Mouse (Mus musculus) lung, postnatal 10 days (tissue): ENCODE data around the gene Myo3b.

Experiments used
- DNase-seq: peaks from one replicate; pipeline ENCODE4 v3.0.0; 2021

Myo3b gene

DNA sequence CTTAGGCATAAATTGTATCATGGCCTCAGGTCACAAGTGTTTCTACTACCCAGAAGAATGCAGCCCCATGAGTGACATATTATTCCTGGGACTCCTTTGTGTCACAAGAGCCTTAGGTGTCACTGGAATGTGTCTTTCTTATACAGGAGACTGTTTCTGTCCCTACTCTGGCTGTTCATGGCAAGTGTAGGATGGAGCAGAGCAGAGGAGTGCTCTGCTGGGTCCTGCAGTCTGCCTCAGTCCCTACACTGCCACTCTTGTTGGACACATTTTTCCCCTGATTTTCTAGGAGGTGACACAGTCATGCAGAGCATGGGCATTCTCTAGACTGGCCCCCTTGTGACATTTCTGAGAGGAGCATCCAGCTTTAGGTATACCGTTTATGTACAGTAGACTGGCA, 350.2 kb downstream of the Myo3b start:
- no peak for DNase-seq

DNA sequence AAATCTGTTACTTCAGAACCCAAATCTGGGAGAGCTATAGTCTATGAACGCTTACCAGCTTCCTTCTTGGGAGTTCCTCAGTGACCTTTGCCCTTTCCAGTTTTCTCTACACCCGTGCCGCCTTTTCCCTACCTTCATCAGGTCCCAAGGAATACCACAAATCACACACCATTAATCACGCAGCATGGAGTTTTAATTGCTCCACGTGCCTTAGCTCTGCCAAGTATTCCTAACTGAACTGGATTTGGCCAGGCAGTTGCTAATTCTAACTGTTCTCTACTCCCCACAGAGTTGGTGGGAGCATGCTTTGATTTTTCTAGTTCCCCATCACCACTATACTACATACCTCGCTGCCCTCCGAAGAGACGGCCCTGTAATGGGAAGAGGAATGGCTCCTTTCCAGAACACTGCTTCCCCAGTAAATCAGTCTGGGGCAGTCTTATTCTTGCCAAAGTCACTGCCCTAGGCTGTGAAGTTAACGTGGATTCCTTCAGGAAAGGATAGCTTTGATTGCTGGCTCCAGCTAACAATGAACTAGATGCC, 358.9 kb downstream of the Myo3b start:
- DNase-seq: no peak

DNA sequence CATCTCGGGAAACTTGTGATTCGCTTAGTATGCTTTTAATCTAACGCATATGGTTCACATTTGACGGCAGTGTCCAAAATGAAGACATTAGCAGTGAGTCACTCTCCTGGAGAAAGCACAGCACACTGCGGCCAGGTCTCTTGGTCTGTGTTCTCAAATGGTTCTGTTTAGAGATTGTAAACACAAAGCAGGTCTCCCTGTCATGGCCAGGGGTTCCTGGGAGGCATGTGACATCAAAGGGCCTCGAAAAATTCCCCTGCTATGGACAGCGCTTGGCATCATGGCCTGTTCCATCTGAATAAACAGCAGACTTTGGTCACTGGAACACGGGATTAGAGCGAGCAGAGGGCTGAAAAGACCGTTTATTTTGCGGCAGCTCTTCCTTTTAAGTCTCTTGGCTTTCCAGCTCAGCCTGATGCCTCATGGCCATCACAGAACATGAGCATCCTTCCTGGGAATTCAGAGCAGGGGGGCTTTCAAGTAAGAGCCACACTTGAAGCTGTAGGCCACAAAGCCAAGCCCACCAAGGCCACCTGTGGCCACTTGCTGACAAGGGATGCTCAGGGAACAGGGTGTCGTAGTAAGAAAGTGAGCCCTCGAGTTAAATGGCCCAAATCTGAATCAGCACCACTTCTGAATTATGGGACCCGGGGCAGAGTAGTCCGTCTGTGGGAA, 360.7 kb downstream of the Myo3b start:
- DNase-seq: no peak

DNA sequence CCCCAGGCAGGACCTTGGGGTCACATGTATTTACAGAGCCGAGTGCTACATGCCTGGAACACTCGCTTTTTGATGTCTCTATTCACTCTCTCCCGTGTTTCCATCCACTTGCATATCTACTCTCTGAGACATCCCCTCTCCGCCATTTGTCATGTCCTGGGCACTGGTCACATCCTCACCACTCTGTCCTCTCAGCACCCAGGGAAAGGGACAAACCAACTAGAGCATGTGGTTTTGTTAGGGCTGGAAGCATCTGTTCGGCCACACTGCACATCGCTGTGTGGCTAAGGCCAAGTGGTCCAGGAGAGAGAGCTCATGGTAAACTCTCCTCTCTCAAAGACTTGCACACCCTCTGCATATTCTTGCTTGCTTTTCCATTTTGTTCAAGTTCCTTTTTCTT, 361.4 kb downstream of the Myo3b start:
- DNase-seq: no peak

DNA sequence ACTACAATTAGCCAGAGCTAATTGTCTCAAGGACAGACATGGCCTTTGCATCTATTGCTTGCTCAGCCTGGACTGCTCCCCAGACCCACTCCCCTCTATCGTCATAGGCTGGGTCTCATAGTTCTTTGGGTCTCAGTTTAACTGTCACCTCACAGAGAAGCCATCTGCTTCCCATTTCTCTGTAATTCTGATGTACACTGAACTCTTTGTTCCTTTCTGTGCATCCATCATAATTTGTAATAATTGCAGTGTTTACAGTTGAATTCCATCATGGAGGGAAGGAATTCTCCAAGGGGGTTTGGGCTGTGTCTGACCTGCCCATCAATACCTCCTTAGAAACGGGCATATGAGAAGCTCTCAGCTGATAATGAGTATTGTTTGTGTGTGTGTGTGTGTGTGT, 365.4 kb downstream of the Myo3b start:
- no peak for DNase-seq

DNA sequence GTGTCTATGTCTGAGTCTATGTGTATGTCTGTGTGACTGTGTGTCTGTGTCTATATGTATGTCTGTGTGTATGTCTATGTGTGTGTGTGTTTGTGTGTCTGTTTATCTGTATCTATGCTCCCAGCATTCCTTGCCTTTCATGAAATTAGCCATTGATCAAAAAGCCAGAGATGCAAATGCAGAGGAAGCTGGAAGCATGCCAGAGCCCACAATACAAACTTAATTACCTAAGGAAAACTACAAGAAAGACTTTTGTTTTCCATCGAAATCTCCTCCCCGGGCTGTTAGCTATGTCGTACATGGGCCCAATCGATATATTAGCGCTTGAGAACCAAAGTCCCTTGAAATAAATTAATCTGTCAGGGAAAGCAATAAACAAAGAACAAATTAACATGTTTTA, 367.9 kb downstream of the Myo3b start:
- DNase-seq: no peak

DNA sequence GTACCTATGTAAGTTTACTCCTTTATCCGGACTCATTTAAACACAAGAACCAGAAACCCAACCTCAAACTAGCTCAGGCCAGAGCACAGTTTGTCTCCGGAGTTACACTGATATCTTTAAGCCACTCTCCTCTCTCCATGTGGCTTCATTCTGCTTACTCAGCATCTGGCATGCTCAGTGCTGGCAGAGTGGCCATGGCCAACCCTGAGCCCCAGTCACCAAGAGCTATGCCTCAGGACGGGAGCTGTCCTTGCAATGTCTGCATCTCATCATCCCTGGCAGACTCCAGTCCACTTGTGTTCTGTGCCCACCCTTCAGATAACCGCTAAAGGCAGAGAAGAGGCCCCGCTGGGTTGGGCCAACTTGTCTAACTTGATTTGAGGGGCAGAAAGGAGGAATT, 368.8 kb downstream of the Myo3b start:
- no peak for DNase-seq

DNA sequence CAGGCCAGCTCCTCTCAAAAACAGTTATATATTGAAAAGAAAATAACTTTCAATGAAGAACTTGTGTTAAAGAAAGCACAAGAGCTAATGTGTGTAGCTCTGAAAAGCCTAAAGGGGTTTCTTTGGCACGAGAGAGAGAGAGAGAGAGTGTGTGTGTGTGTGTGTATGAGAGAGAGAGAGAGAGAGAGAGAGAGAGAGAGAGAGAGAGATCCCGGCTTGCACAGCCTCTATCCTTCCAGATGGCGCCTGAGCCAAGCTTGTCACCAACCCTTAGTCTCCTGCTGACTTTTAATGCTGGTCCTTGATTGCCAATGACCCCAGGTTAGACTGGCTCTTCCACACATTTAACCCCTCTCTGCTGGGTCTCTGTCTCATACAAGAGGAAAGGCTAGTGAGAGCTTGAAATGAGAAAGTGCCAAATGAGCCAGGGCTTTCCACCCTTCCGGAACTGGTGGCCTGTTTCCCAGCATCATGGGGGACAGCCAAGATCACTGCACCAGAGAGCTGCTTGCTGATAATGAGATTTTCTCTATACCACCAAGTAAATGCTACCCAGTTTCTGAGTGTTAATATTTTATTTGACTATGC, 371.5 kb downstream of the Myo3b start:
- DNase-seq: peak; percentile 9

DNA sequence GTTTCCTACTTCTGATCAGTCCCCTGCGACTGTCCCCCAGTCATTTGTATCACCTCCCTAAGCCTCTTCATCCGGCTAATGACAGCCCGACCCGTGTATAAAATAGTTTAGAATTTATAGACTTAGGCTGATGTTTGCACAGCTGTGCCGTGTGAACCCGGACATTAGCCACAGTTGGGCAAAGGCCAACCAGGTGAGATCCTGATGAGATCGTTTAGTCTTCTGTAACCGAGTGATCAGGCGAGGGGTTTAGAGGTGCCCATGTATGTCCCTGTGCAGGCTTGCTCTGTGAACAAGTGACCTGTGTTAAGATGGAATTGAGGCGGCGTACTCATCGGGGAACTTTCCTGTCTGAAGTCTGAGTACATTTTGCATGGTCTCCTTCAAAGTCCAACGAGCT, 373.4 kb downstream of the Myo3b start:
- DNase-seq: no peak

DNA sequence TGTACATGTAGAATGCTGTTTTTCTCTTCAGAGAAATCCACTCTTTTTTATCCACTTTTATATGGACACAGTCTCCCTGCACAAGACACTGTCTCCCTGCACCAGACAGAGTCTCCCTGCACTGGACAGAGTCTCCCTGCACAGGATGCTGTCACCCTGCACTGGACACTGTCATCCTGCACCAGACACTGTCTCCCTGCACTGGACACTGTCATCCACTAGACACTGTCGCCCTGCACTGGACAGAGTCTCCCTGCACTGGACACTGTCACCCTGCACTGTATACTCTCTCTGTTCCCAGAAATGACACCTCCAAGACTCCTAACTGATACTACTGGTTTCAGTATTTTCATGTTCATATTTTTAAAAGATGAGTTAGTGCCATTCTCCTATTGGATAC, 375.5 kb downstream of the Myo3b start:
- DNase-seq: no peak

DNA sequence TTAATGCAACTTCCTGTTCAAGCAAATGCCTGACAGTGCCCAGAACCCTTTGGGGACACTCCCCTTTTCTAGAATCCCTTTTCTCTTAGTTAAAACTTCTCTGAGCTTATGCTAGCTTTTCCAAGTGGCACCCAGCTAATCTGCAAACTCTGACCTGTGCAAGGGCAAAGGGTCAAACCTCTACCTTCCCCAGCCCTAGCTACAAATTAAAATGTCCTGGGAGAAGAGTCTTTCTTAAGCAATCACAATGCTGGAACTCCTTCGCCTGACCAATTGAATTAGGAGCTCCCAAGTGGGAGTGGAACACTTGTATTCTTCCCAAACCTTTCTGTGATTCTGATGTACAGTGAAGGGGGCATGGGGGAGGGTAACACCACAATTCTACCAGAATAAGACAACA, 376.6 kb downstream of the Myo3b start:
- no peak for DNase-seq

DNA sequence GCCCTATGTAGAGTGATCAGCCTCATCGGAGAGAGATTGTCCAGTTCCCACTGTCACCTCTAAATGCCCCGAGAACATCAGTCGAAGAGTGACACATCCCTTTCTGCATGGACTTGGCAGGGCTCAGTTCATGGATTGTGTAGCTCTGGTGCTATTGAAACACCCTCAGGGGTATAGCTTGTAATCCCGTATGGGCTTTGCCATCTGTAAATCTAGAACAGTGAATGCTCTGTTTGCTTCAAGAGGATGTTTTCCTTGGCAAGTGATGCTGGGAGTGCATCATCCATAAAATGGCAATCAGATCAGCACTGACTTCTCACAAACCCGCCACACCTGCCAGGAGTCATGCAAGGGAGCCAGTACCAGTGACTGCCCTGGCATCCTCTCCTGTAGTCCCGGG, 380.4 kb downstream of the Myo3b start:
- DNase-seq: no peak

DNA sequence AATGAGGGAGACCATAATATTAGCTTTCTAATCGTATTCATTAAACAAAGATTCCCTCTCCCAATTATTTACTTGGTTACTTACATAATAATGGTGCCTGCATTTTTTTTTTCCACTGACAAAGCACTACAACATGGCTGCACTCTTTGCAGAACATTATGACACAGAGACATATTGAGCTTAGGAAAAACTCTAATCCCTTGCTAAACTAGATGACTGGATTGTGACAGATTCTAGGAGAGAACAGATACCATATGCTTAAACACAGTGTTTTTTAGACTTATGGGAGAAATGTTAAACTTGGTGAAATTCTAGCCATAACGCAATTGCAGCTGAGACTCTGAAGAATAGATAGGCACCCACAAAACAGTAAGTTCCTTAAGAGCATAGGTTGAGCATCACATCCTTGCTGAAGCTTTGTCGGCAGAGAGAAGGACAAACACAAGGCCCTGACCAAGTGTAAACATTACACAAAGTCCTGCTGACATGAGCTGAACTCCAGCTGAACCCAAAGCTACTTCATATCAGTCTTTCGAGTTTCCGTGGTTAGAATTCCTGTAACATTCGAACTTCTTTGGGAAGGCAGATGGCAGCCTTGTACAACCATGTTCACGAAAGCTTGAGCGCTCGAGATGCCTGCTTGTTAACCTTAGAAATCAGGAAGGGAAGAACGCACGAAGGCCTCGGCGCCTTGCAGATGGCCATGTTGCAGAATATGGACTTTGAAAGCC, 382.4 kb downstream of the Myo3b start:
- no peak for DNase-seq

DNA sequence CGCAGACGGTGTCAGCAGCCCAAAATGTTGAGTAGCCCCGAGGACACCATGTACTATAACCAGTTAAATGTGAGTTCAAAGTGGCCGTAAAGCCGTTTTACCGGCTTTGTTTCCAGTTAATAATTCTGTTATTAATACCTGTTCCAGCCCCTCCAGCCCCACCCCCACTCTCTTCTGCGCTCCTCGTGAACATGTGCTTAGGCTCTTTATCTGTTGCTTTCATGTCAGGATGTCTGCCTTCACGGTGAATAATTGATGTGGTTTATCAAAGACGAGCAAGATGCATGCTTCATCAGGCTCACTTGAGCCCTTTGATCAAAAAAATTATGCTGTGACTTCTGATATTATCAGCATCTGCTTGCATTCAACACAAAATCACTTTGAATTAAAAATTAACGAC, 386.7 kb downstream of the Myo3b start:
- no peak for DNase-seq

DNA sequence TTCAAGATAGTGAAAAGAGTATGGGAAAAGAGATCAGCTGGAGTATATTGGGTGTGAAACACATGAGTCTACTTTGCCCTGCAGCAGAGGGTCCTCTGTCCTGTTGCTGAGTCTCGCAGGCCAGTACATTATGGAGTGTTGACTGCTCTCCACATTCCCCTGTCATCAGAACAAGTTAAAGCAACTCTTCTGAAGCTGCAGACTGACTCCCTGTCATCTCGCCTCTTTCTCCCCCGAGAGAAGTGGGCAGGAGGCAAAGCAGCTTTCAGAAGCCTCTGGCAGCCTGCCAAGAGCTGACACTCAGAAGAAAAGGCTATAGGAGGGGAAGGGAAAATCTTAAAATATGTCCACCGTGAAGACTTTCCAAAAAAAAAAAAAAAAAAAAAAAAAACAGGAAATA, 404.1 kb downstream of the Myo3b start:
- peak; percentile 50 for DNase-seq

DNA sequence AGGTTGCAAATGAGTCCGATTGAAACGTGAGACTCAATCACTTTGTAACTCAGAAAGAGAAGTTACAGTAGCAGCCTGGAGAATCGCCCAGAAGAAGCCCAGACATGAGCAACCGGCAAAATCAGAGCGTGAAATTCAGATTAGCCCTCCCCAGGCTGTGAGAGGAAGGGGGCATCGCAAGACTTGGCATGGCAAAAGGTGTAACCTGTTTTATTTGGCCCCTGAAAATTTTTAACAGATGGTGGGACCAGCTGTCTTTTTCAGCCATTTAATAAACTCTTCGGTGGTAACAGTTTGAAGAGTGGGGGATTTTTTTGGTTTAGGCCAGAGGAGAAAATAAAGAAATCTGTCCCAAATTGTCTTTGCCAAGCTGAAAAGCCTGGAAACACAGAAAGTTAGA, 405.2 kb downstream of the Myo3b start:
- DNase-seq: no peak

DNA sequence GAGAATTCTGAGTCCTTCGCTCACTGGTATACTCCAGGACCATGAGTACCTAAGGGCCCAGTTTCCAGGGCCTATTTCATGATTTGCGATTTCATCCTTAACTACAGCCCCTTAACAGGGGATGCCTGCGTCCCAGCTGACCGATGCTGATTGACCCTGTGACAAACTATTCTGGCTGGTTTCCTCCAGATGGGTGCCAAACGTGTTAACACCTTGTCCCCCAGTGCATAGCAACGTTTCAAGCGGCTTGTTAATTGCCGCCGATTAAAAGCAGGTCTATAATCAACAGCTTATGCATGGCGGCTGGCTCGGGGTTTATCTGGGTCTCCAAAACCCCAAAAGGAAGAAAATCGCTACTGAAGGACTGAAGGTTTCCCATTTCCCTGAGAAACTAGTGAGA, 417.3 kb downstream of the Myo3b start:
- no peak for DNase-seq

DNA sequence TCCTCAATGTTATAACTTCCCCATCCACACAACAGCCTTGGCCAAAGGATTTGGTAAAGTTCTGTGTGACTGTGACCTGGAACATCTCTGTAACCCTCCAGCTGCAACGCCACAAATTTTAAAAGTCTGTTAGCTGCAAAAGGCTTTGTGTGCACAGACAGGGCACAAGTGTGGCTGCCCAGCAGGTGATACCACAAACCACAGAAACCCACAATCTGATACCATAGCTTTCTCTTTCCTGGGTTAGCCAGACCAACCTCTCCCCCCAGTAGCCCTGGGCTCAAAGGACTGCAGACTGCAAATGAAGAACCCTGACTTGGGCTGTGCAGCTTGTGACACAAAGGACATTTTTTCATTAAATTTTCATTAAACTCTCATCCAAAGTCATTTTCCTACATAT, 424.7 kb downstream of the Myo3b start:
- no peak for DNase-seq

DNA sequence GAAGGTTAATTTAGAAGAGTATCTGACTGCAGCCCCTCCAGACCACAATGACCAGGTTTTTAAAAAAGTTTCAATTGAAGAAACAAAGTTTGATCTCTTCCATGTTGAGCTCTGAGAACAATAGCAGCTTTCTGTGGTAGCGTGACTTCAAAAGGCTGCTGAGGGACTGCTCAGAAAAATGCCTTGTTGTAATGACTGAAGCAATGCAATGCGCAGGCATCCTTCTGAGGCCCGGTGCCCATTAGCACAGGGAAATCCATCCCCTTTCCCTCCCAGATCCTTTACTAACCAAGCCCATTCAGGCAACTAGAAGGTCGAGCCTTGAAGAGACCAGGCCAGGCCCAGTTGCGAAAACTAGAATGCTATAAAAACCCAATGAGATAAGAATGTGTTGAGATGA, 432.2 kb downstream of the Myo3b start:
- DNase-seq: no peak

DNA sequence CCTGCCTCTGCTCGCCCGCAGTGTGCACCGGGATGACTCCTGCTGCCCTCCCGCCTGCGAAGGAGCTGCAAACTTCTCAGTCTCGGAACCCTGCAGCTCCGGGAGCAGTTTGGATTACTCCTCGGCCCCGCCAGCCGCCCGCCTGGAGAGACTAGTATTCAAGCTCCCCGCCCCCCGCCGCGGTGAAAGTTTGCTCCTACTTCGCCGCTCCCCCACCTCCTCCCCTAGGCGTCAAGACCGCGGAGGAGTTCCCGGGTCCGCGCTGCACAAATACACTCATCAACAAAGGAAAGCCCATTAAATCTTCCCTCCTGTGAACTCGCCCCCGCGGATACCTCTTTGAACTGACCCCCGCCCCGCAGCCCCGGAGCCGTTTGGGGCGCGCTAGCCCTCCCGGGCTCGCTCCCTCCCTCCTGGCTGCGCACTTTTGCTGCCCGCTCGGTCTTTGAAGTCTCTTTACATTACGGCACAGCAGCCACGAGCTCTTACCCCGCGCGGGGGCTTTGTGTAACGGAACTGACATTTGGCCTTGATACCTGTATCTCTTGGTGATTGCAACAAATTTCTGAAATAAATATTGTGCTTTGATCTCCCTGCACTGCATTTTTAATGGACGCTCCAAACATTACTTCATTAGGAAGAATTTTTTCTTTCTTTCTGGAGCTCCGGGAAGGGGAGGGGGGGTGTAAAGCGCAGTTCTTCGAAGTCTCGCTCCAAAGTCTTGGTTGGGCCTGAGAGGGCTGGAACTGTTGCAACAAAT, 433.1 kb downstream of the Myo3b start:
- peak; percentile 63 for DNase-seq
